Mouse (Mus musculus) cortical plate, adult 2 months (tissue): ENCODE data around the gene Dnajc3. TPM values are rescaled to one million over a fixed set of nuclear protein-coding genes. Genes with fewer than 3 reads are reported as not detected.

ENCODE experiments used
- H3K27ac ChIP-seq: fragments of 200-500 bp; 2 replicates; pipeline ENCODE4 v1.5.1; 2012; ENCODE audit warnings: low read length, control low read depth, inconsistent platforms; ENCODE audit not compliant: insufficient read depth
- H3K4me1 ChIP-seq: fragments of 200-500 bp; 2 replicates; pipeline ENCODE4 v1.6.1; 2011; ENCODE audit warnings: low read length; ENCODE audit not compliant: control insufficient read depth, insufficient read depth
- H3K4me3 ChIP-seq: fragments of 200-500 bp; 2 replicates; pipeline ENCODE4 v1.5.1; 2011; ENCODE audit warnings: mild to moderate bottlenecking, low read length, control low read depth; ENCODE audit not compliant: insufficient read depth
- CTCF ChIP-seq: fragments of 200-500 bp; IDR thresholded peaks from 2 replicates; pipeline ENCODE4 v1.5.1; 2011; ENCODE audit warnings: mild to moderate bottlenecking, control low read depth, low read length; ENCODE audit not compliant: insufficient read depth; ENCODE audit errors: extremely low read depth
- POLR2A ChIP-seq: fragments of 200-500 bp; IDR thresholded peaks from 2 replicates; pipeline ENCODE4 v1.6.1; 2011; ENCODE audit warnings: mild to moderate bottlenecking, low read length, control low read depth; ENCODE audit not compliant: insufficient read depth; ENCODE audit errors: extremely low read depth
- polyA plus RNA-seq: library from polyadenylated mRNA; depleted of rRNA; stranded (reverse); fragments of >200 nt; gene quantifications from 2 replicates; pipeline ENCODE4 v1.2.3, GENCODE M21; 2012; rRNA removed

Dnajc3 gene
- polyA plus RNA-seq, 1 experiment = 22.2 TPM

DNA sequence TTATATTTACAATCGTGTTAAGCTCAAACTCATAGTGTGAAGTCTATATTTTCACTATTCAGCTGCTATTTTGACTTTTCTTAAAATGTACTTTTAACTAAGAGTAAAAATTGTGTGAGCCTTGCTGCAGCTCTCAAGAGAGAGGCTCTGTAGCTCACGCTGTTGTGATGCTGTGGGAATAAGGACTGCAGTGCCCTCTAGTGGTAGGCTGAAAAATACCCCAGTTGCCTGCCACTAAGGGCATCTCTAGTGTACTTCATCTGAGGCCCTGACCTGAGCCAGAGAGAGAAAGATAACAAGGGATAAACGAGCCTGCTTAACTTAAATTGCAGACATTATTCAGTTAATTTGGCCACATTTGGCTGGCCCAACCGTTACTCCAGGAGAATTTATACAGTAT, 89.4 kb downstream of the Dnajc3 start:
- TF ChIP-seq POLR2A = no peak
- TF ChIP-seq CTCF = peak; percentile 79
- Histone ChIP-seq H3K4me1 (no peaks in the 10 kb centered on the region; the same call in 1 of the 2 replicates), H3K4me3 (no peak overlapping the region), H3K27ac (no peak overlapping the region)

DNA sequence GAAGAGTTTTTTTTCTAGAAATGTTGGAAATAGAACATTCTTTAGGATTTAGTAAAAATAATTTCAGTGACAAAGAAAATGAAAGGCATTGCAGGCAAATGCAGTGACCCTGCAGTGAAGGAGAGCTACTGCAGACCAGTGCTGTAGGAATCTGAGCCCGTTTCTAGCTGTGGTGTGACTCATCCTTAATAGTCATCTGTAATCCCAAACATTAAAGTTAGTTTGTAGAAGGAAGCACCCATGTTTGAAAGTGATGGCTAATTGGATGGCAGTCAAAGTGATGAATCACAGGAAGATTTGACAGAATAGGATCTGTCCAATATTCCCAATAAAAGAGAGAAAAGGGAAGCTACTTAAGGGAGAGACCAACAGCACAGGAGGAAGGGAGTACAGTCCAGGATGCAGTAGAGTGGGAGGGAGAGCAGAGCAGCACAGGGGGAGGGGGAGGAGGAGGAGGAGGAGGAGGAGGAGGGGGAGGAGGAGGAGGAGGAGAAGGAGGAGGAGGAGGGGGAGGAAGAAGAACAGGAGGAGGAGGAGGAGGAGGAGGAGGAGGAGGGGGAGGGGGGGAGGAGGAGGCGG, 90.0 kb downstream of the Dnajc3 start:
- no peak overlapping the region for H3K27ac ChIP-seq
- H3K4me3 ChIP-seq = no peak overlapping the region
- no peaks in the 10 kb centered on the region; the same call in 1 of the 2 replicates for H3K4me1 ChIP-seq
- no peak for TF ChIP-seq POLR2A
- no peak for TF ChIP-seq CTCF

Other genes starting within 250 kb of the Dnajc3 start
- 6.7 and 6.8 TPM in 2 replicates for gene Abcc4, start 231.8 kb upstream of the Dnajc3 start, polyA plus RNA-seq
- gene Cldn10, start 150.1 kb upstream of the Dnajc3 start, polyA plus RNA-seq = 34.9 and 36.4 TPM in 2 replicates
- 89.4 and 100 TPM in 2 replicates for gene Dzip1, start 12.5 kb upstream of the Dnajc3 start, polyA plus RNA-seq
- gene Uggt2, start 161.5 kb downstream of the Dnajc3 start, polyA plus RNA-seq = 48.1 and 60.1 TPM in 2 replicates
- 16.9 and 17.6 TPM in 2 replicates for gene Hs6st3, start 200.4 kb downstream of the Dnajc3 start, polyA plus RNA-seq